Mouse (Mus musculus) forebrain, embryonic 12.5 days (tissue): ENCODE data around the gene Slc4a4. TPM values are rescaled to one million over a fixed set of nuclear protein-coding genes. Genes with fewer than 3 reads are reported as not detected.

Experiments
- ATAC-seq: fragments of 200-750 bp; cut with Nextera tagmentation; 2 replicates; pipeline ENCODE4 v1.8.0; 2017; ENCODE audit warnings: moderate TSS enrichment; ENCODE audit not compliant: low FRiP score
- H3K27ac ChIP-seq: fragments of 300-500 bp; sonication (generic); 2 replicates; pipeline ENCODE4 v1.5.1; 2016; ENCODE audit warnings: mild to moderate bottlenecking
- H3K27me3 ChIP-seq: fragments of 300-500 bp; sonication (generic); 2 replicates; pipeline ENCODE4 v1.6.1; 2016; ENCODE audit warnings: mild to moderate bottlenecking
- H3K36me3 ChIP-seq: fragments of 300-500 bp; sonication (generic); replicated peaks from 2 replicates; pipeline ENCODE4 v1.6.1; 2016; ENCODE audit warnings: mild to moderate bottlenecking
- H3K4me1 ChIP-seq: fragments of 300-500 bp; sonication (generic); 2 replicates; pipeline ENCODE4 v1.6.1; 2016
- H3K4me2 ChIP-seq: fragments of 300-500 bp; sonication (generic); 2 replicates; pipeline ENCODE4 v1.6.1; 2016; ENCODE audit warnings: mild to moderate bottlenecking, moderate library complexity
- H3K4me3 ChIP-seq: fragments of 300-500 bp; sonication (generic); replicated peaks from 2 replicates; pipeline ENCODE4 v1.5.1; 2016; ENCODE audit warnings: mild to moderate bottlenecking
- H3K9ac ChIP-seq: fragments of 300-500 bp; sonication (generic); 2 replicates; pipeline ENCODE4 v1.6.1; 2016; ENCODE audit warnings: mild to moderate bottlenecking
- H3K9me3 ChIP-seq: fragments of 300-500 bp; sonication (generic); 2 replicates; pipeline ENCODE4 v1.6.1; 2016
- WGBS: fragments of 180-500 bp; shearing (Covaris S2); methylation state at CpG from one replicate; pipeline ENCODE4 v1.1.7; 2016; 5-methylcytosine and 5-hydroxymethylcytosine counted together
- polyA plus RNA-seq: library from polyadenylated mRNA; unstranded; fragments of >200 nt; fragmentation: Nextera tagmentation; extraction: Ambion mirVana; gene quantifications from 2 replicates; pipeline ENCODE4 v1.2.1, GENCODE M21; 2016

Gene Slc4a4
- polyA plus RNA-seq, 1 experiment from 2014 or later: 2.3 TPM

DNA sequence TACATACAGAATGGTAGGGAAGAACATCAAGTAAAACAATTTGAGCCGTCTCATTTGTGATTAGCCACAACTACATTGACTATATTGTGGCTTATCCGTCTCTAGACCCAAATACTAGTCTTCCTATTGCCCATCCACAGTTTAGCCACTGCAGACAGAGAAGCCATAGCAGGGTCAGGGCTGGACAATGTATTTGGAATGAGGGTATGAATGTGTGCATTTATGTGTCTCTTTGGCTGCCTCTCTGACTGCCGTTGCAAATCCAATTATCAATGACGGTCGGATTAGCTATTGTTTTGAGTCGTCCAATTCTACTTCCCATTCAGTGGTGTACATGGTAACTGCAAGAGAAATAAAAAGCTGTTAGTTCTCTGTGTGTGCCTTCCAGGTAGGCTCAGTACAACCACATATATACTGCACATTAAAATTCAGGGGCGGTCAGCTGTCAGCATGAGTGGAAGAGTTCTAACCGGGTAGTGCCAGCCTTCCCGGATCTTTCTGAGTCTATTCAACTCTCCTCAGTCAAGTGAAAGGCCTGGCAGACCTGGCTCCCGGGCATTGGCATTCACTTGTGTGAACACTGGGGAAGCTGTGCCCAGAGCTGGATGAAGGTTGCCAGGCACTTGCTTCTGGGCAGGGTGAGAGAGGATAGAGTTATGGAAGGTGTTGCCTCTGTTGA lies 59.2 kb downstream of the Slc4a4 start:
- Histone ChIP-seq H3K27me3 (no peaks in the 10 kb centered on the region), H3K4me2 (no peak overlapping the region), H3K9ac (no peak overlapping the region), H3K9me3 (no peaks in the 10 kb centered on the region), H3K27ac (no peak overlapping the region), H3K4me3 (no peak overlapping the region), H3K4me1 (peaks cover 5% of the 10 kb centered on the region; the same call in 1 of the 2 replicates), H3K36me3 (no peaks in the 10 kb centered on the region)
- no peak for ATAC-seq
- WGBS: 46% methylated on average over 10 of the region's 10 CpGs

DNA sequence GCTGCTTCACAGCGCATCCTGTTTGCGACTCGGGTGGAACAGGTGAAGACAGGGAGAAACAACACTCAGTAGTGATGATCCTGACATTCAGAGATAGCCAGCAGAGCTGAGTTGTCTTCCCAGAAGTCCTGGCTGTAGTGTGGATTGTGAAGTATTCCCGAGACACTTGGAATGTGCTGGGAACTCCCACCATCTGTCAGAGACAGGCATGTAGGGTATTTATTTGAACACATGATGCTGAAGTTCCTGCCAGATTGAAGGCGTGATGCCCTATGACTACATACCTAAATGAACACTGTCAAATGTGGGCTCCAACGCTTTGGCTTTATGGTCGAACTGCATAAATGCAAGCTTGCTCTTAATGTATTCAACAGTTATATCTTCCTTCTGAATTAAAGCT lies 63.7 kb downstream of the Slc4a4 start:
- Histone ChIP-seq H3K4me1 (peaks cover 5% of the 10 kb centered on the region; the same call in 1 of the 2 replicates), H3K4me3 (no peak overlapping the region), H3K4me2 (no peak overlapping the region), H3K27ac (no peak overlapping the region), H3K27me3 (no peaks in the 10 kb centered on the region), H3K36me3 (no peaks in the 10 kb centered on the region), H3K9me3 (no peaks in the 10 kb centered on the region), H3K9ac (no peak overlapping the region)
- WGBS: 94% methylated on average over 7 of the region's 7 CpGs
- ATAC-seq: no peak

GRCm38 (mm10) chr5:88952757-88953577 lies 66.3 kb downstream of the Slc4a4 start:
- no peak overlapping the region for H3K4me3 ChIP-seq
- no peaks in the 10 kb centered on the region for H3K9me3 ChIP-seq
- no peaks in the 10 kb centered on the region for H3K4me1 ChIP-seq

DNA sequence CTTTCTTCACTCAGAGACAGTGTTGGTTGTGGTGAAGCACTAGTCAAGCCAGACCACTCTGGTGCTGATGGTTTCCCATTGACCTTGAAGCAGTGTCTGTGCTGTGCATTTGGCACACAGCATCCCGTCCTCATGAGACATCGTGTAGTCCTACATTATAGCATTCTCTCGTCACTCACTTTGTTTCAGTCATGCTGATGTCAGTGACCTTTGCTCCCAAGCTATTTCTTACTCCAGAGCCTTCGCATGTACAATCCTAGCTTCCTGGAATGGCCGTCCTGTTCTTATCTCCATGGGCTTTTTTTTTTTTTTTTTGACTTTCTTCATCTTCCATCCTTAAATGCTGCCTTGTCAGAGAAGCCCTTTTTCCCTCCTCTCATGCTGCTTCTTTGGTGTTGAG lies 71.1 kb downstream of the Slc4a4 start:
- no peak for ATAC-seq
- H3K4me2 ChIP-seq: no peak overlapping the region
- WGBS: 91% methylated on average over 5 of the region's 5 CpGs
- H3K4me3 ChIP-seq: no peak overlapping the region
- H3K4me1 ChIP-seq: no peaks in the 10 kb centered on the region
- H3K36me3 ChIP-seq: no peaks in the 10 kb centered on the region
- H3K27me3 ChIP-seq: no peaks in the 10 kb centered on the region
- no peaks in the 10 kb centered on the region for H3K9me3 ChIP-seq
- no peak overlapping the region for H3K9ac ChIP-seq
- no peak overlapping the region for H3K27ac ChIP-seq

More at GRCm38 (mm10) chr5:88952757-88953577, 66.3 kb downstream of the Slc4a4 start:
- 89% methylated on average over 17 of the region's 17 CpGs for WGBS
- Histone ChIP-seq H3K9ac (no peak overlapping the region), H3K36me3 (no peaks in the 10 kb centered on the region), H3K27ac (no peak overlapping the region), H3K4me2 (no peak overlapping the region), H3K27me3 (no peaks in the 10 kb centered on the region)
- no peak for ATAC-seq

DNA sequence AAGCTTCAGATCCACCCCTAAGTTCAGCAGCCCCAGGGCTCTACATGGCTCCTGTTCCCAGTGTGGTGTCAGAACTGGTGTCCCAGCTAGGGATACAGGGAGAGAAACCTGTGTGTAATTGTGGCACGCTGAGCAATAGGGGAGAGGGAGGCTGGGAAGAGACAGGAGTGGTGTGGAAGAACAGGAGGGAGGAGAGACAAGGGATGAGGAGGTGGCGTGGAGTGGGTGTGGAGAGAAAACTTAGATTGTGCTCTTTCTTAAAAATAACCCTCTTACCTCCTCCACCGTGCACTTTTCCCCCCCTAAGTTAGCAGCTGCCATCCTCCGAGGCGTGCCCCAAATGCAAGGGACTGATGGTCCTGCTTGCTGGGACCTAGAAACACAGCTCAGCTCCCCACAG lies 72.3 kb downstream of the Slc4a4 start:
- Histone ChIP-seq H3K4me1 (no peaks in the 10 kb centered on the region), H3K9ac (no peak overlapping the region), H3K27ac (no peak overlapping the region), H3K36me3 (no peaks in the 10 kb centered on the region), H3K4me2 (no peak overlapping the region), H3K4me3 (no peak overlapping the region), H3K27me3 (no peaks in the 10 kb centered on the region), H3K9me3 (no peaks in the 10 kb centered on the region)
- WGBS: 85% methylated on average over 5 of the region's 5 CpGs
- ATAC-seq: no peak

- Histone ChIP-seq H3K4me1 (no peaks in the 10 kb centered on the region), H3K27ac (no peak overlapping the region), H3K36me3 (no peaks in the 10 kb centered on the region), H3K4me3 (no peak overlapping the region), H3K4me2 (no peak overlapping the region), H3K27me3 (no peaks in the 10 kb centered on the region), H3K9me3 (no peaks in the 10 kb centered on the region), H3K9ac (no peak overlapping the region)
- no peak for ATAC-seq
- 64% methylated on average over 6 of the region's 6 CpGs for WGBS
Observed at GRCm38 (mm10) chr5:88959412-88959811, 72.8 kb downstream of the Slc4a4 start.

DNA sequence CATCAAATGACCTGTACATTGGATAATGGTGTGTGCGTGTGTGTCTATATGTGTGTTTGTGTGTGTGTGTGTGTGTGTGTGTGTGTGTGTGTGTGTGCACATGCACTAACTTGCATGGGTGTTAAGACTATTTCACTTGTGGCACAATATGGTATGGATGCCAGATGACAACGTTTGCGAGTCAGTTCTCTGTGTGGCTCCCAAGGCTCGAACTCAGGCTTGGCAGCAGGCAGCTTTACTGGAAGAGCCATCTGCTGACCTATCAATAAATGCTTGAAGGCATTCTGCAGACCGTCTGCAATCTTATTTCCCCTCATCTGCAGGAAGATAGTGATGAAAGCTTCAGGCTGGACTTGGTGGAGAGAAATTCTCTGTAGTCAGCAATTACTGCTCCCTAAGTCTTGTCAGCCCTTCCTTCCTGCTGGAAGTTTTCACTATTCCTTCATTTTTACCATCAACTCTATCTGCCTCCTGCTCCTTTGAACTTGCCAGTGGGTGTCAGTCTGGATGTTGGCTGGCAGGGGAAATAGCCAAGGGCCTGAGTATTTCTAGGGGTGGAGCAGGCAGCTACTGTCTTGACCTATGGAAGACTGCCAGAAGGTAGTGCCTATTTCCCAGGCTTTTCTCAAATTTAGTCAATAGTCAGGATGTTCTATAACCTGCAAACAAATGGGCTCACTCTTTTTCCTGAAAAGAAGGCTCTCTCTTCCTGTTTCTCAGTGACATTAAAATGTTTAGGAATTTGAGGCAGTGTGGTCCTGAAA lies 73.9 kb downstream of the Slc4a4 start:
- H3K36me3 ChIP-seq: no peaks in the 10 kb centered on the region
- no peaks in the 10 kb centered on the region for H3K9me3 ChIP-seq
- no peaks in the 10 kb centered on the region for H3K4me1 ChIP-seq
- ATAC-seq: no peak
- no peak overlapping the region for H3K4me3 ChIP-seq
- H3K9ac ChIP-seq: no peak overlapping the region
- H3K27me3 ChIP-seq: no peaks in the 10 kb centered on the region
- H3K27ac ChIP-seq: no peak overlapping the region
- H3K4me2 ChIP-seq: no peak overlapping the region
- 81% methylated on average over 5 of the region's 5 CpGs for WGBS

- 90% methylated on average over 7 of the region's 7 CpGs for WGBS
Observed at GRCm38 (mm10) chr5:88961351-88961761, 74.7 kb downstream of the Slc4a4 start.

GRCm38 (mm10) chr5:88964685-88965290 lies 78.2 kb downstream of the Slc4a4 start:
- no peaks in the 10 kb centered on the region for H3K9me3 ChIP-seq
- no peak overlapping the region for H3K4me3 ChIP-seq
- H3K36me3 ChIP-seq: no peaks in the 10 kb centered on the region
- ATAC-seq: no peak
- H3K27me3 ChIP-seq: no peaks in the 10 kb centered on the region
- no peak overlapping the region for H3K4me2 ChIP-seq
- no peak overlapping the region for H3K27ac ChIP-seq
- WGBS: 87% methylated on average over 6 of the region's 6 CpGs
- H3K4me1 ChIP-seq: no peaks in the 10 kb centered on the region
- no peak overlapping the region for H3K9ac ChIP-seq

More at GRCm38 (mm10) chr5:88961351-88961761, 74.7 kb downstream of the Slc4a4 start:
- Histone ChIP-seq H3K36me3 (no peaks in the 10 kb centered on the region), H3K4me3 (no peak overlapping the region), H3K27me3 (no peaks in the 10 kb centered on the region), H3K27ac (no peak overlapping the region), H3K4me1 (no peaks in the 10 kb centered on the region), H3K4me2 (no peak overlapping the region), H3K9ac (no peak overlapping the region), H3K9me3 (no peaks in the 10 kb centered on the region)
- no peak for ATAC-seq

DNA sequence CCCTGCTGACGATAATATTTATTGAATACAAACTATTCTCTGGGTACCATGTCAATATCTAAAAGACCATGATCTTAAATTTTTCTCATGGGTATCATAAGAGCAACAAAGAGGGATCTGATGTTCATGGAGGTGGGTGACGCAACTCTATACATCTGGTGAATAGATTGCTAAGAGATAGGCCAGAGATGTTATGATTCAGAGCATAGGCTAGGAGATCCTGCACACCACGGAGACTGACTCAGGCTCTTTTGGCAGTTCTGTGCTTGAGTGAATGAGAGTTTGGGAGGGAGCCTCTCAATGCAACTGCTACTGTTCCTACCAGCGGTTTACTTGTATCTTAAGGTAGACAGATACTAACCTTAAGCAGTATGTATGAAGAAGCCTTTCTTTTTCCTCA lies 79.9 kb downstream of the Slc4a4 start:
- no peaks in the 10 kb centered on the region for H3K9me3 ChIP-seq
- 89% methylated on average over 4 of the region's 4 CpGs for WGBS

GRCm38 (mm10) chr5:88968923-88969639 lies 82.5 kb downstream of the Slc4a4 start:
- Histone ChIP-seq H3K9ac (no peak overlapping the region), H3K27me3 (no peaks in the 10 kb centered on the region), H3K27ac (no peak overlapping the region), H3K4me1 (no peaks in the 10 kb centered on the region), H3K4me2 (no peak overlapping the region), H3K9me3 (no peaks in the 10 kb centered on the region), H3K36me3 (no peaks in the 10 kb centered on the region), H3K4me3 (no peak overlapping the region)
- WGBS: 62% methylated on average over 11 of the region's 11 CpGs
- ATAC-seq: no peak

More for the DNA sequence above, 79.9 kb downstream of the Slc4a4 start:
- Histone ChIP-seq H3K4me2 (no peak overlapping the region), H3K4me3 (no peak overlapping the region), H3K27me3 (no peaks in the 10 kb centered on the region), H3K4me1 (no peaks in the 10 kb centered on the region), H3K36me3 (no peaks in the 10 kb centered on the region), H3K27ac (no peak overlapping the region), H3K9ac (no peak overlapping the region)
- ATAC-seq: no peak
